Mouse (Mus musculus) kidney, adult 2 months (tissue): ENCODE measurements around the gene Ypel1.

ENCODE experiments used
- CTCF ChIP-seq: fragments of 200-500 bp; conservative IDR thresholded peaks from 2 replicates; pipeline ENCODE4 v1.5.1; 2011; ENCODE audit warnings: low read depth, mild to moderate bottlenecking, control low read depth, low read length, moderate library complexity, mixed read lengths; ENCODE audit not compliant: insufficient read depth, insufficient read length
- POLR2A ChIP-seq: fragments of 200-500 bp; IDR thresholded peaks from one replicate; pipeline ENCODE4 v1.6.1; 2011; ENCODE audit warnings: low read depth, low read length, control low read depth

DNA sequence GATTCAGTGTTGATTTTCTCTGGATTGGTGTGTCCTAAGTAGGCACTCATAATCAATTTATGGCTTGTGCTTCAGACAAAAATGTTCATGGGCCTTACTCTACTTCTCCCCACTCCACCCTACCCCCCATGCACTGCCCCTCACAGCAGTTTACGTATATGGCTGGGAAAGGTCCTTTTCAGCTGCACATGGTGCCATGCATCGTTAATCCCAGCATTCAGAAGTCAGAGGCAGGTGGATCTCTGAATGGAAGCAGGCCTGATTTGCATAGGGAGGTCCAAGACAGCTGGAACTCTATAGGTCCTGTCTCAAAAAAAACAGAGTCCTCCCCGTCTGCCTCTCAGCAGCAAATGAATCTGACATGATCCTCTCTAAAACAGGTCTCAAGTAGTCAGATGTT lies 24.2 kb upstream of the Ypel1 start:
- TF ChIP-seq CTCF, result no peak
- TF ChIP-seq POLR2A, result no peak
